Mouse (Mus musculus) layer of hippocampus, adult 18-20 months (tissue): ENCODE measurements at regions not wholly inside any gene's neighbourhood (a gene's known extent, or its start where the extent isn't known, plus 50 kb on each side); places are given as distances from the start of the nearest gene placed in this dataset.
"Not testable (repeated sequence)": the region's sequence is repeated elsewhere in the genome, so short reads cannot be mapped to it uniquely, and the experiment has no call there.

Experiments
- DNase-seq, 2 experiments: peaks; one replicate each; pipeline ENCODE4 v3.0.0; 2022; ENCODE audit warnings: low spot score in 2 of 2

- DNase-seq = peak in 1 of 2 experiments; percentile 23
Observed at GRCm38 (mm10) chr10:14875216-14875615, 157.2 kb upstream of the Gje1 start.

DNA sequence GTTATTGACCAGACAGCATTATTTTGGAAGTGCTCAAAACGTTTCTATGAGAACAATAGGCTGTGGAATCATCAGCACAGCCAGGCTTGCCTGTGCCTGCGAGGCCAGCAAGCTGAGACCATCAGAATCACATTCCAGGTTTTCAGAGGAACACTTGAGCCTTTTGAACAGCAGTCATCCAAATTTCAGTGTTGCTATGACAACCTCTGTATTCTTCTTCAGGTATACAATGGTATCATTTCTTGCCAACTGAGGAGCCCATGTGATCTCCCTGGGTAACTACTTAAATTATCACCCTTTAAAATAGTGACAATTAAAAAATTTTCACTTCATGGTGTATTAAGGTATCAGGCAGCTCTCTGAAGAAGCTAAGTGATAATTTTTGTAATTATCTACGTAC lies 143.2 kb upstream of the Gje1 start:
- DNase-seq = no peak

GRCm38 (mm10) chr10:14860126-14860638 lies 142.2 kb upstream of the Gje1 start:
- DNase-seq = no peak

DNA sequence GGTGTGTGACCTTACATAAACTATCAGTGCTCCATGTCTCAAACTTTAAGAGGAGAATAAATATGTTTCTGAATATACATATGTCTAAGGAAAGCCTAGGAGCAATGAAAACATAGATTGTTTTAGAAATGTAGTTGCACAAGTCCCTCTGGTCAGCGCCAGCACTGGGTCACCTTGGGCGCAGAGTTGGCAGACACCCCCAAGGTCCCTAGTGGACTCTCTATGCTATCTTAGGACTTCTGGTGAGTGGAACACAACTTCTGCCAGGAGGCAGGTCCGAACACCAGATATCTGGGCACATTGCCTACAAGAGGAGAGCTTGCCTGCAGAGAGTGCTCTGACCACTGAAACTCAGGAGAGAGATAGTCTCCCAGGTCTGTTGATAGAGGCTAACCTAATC lies 128.6 kb upstream of the Gje1 start:
- DNase-seq = not testable (repeated sequence)

- peak in 1 of 2 experiments; percentile 30 for DNase-seq
Observed at GRCm38 (mm10) chr10:14845058-14845457, 127.0 kb upstream of the Gje1 start.
